Mouse (Mus musculus) ZHBTc4 (cell line): Measurements from ENCODE around the gene Pramef17.
"Not testable (repeated sequence)": the region's sequence is repeated elsewhere in the genome, so short reads cannot be mapped to it uniquely, and the experiment has no call there.

Experiments used
- DNase-seq: peaks from one replicate; pipeline ENCODE4 v3.0.0-alpha.2; 2011; ENCODE audit warnings: low read depth, low spot score

The Pramef17 gene

DNA sequence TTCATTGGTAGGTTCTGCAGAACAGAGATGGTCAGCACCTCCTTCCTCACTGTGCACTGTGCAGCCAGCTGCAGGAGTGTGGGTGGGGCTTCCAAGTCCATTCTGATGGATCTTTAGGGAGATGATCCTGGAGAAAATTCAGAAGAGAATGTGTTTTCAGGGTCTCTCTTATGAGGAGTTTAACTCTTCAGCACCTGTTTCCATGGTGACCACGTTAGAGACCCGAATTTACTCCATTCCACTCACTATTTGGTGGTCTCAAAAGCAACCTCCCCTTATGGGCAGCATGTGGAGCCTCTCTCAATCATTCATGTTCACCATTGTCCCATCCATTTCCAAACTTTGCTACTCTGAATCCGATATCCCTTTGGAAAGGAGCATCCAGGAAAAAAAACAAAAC, at the start of gene Pramef17:
TSS of gene Pramef17 (minus strand) at position 101 of the 400 bp plus-strand sequence.
- not testable (repeated sequence) for DNase-seq

DNA sequence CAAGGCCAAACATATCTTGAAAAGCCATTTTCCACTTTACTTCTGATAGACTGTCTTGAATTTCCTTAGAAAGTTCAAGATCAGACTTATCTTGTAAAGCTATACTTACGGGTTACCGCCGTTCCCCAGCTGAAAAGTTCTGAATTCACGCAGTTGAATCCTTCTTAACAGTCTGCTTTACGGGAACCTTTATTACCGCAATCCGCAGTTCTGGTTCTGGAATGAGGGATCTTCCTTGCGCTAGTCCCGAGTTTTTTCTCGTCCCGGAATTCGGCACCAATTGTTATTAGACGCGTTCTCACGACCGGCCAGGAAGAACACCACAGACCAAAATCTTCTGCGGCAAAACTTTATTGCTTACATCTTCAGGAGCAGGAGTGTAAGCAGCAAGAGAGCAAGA, 6.0 kb downstream of the Pramef17 start:
- DNase-seq = not testable (repeated sequence)

DNA sequence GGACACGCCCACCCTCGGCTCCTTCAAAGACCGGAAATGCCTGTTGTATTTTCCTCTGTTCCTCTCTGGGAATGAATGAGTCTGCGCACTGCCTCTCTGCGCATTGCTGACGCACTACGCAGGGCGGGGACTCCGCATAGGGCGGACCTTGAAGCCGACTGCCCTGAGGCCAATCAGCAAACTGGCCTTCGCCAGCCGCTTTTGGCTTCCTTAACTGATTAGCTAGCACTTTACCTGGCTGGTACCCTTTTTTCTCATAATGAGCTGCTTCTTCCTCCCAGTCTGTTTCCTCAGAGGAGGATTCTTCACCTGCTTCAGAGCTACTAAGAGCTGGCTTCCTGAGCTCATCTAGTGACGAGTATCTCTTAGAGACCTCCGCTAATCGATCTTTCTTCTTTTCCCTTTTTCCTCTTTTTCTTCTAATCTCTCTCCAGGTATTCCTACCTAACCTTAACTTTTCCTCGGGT, 6.7 kb downstream of the Pramef17 start:
- DNase-seq = not testable (repeated sequence)

DNA sequence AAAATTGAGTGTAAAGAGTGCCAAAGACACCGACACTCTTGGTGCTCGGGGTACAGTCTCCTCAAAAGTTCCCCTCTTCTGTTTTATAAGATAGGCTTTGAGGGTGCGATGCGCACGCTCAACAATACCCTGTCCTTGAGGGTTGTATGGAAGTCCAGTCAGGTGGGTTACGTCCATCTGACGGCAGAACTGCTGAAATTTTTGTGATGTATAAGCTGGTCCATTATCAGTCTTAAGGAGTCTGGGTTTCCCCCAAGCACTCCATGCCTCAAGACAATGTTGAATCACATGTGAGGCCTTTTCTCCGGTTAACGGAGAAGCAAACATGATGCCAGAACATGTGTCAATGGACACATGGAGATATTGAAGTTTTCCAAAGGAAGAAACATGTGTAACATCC, 8.4 kb downstream of the Pramef17 start:
- DNase-seq = not testable (repeated sequence)

DNA sequence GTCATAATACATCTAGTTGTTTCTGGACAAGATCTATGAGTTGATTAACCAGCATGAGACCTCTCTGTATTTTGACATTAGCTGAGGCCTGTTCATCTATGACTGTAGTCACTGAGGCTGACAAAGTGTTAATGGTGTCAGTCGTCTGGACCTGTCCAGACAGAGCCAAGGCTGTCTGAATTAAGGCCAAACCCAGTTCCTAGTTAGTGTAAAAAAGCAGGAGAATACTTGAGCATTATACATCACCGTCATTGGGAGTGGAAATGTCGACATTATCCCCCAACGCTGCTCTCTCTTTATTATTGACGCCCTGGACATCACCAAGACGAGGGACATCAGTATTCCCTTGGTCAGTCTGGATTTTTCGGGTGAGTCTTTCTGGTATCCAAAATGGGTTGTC, 9.0 kb downstream of the Pramef17 start:
- DNase-seq = not testable (repeated sequence)

DNA sequence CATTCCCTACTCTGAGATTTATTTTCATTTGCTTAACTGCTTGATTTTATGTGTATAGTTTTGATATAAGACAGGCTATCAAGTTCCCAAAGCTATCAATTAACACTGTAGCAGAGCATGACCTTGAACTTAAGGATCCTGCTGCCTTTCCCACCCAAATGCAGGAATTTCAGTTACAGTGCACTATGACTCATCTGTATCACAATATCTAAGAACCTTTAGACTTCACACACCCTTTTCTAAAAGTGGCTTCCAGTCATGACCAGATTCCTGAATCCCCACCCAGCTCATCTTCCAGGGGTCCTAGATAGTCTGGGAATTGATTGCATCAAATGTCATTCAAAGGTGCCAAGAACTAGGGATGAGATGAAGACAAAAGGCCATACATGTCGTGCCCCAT, 10.7 kb downstream of the Pramef17 start:
- peak; percentile 73 for DNase-seq

DNA sequence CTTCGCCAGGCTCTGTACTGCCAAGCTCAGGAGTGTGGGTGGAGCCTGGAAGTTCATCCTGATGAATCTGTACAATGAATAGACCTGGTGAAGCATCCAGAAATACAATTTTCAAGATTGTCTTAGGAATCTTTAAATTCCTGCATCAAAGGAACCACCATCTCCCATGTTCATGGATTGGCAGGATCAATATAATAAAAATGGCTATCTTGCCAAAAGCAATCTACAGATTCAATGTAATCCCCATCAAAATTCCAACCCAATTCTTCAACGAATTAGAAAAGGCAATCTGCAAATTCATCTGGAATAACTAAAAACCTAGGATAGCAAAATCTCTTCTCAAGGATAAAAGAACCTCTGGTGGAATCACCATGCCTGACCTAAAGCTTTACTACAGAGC, 27.3 kb downstream of the Pramef17 start, which contains the start of gene Gm13101:
TSS of gene Gm13101 (minus strand) at position 101 of the 400 bp plus-strand sequence.
- DNase-seq = not testable (repeated sequence)

DNA sequence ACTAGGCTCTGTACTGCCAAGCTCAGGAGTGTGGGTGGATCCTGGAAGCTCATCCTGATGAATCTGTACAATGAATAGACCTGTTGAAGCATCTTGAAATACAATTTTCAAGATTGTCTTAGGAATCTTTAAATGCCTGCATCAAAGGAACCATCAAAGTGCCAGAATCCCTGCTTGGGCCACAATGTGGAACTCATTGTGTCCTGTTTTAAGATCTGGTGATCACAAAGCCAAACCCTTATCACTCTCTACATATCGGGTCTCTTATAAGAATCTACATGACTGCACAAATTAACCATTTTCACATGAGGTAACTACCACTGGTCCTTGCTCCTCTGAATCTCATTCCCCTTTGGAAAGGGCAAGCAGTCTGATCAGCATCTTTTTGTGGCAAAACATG, 43.3 kb downstream of the Pramef17 start, which contains the start of gene Pramef25:
TSS of gene Pramef25 (minus strand) at position 101 of the 400 bp plus-strand sequence.
- DNase-seq = not testable (repeated sequence)
